ENCODE assay signal across 21 mouse cellular contexts in the genomic region with DNA sequence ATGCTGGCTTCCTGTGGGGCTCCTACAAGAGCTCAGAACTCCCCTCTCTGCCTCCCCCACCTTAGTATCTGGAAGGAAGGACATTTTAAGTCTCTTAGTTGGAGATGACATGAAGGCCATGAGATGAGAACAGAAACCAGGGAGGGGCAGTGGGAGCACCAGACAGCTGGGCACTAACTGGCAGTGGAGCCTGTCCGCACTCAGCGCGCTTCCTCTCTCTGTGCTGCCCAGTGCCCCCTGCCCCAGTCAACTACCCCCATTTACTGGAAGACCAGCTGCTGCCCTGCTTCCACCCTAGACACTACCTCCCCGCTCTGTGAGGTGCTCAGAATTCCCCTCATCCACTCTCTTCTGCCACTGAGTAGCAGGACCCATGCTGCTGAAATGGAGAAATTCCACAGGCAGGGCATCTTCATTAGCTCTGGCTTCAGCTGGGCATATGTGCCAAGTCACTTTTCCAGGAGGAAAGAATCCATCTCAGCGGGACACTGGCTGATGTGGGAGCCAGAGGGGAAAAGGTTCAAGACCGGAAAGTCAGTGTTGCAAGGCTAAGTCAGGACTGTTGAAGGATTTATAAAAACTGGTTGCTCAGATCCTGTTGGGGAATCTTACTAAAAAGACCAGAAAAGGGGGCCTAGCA.
DNase-seq lines count a peak whose midpoint lies in the region; ATAC-seq and TF ChIP-seq lines count a peak whose summit lies in the region.
"Had no signal": no experiment of that assay in that cellular context is flagged by ENCODE, and none has a peak within 500 bp of the region (broad histone marks: within the 10 kb centered on the region; RNA-seq: fewer than 3 reads in every experiment).

No protein-coding gene starts in this region.

- no peak overlapping the region for H3K4me3 ChIP-seq in forebrain, embryonic 12.5 days (replicated peaks)
- no peak overlapping the region for H3K4me3 ChIP-seq in forebrain, postnatal 0 days (ENCODE audit: low read depth, low read length)
- H3K4me3 ChIP-seq in layer of hippocampus, adult 2 months: no peak overlapping the region
- H3K4me3 ChIP-seq: heart, adult 2 months; heart, embryonic 15.5 days; liver, embryonic 13.5 days; lung, embryonic 15.5 days; midbrain, embryonic 15.5 days had no signal

- 0 out of 2 replicates have a peak overlapping the region, but pooled peaks have one; percentile 25 for H3K27ac ChIP-seq in forebrain, embryonic 12.5 days
- H3K27ac ChIP-seq in forebrain, postnatal 0 days (ENCODE audit: low read depth, low read length): no peak overlapping the region
- peak overlapping the region; percentile 29; the same call in 1 of the 2 replicates for H3K27ac ChIP-seq in layer of hippocampus, adult 2 months
- H3K27ac ChIP-seq: heart, adult 2 months; heart, embryonic 15.5 days; liver, embryonic 13.5 days; lung, embryonic 15.5 days; macrophage; midbrain, embryonic 15.5 days had no signal

- no peaks in the 10 kb centered on the region for H3K9me3 ChIP-seq in forebrain, embryonic 12.5 days
- no peaks in the 10 kb centered on the region for H3K9me3 ChIP-seq in forebrain, postnatal 0 days (ENCODE audit: low read length)
- H3K9me3 ChIP-seq: heart, embryonic 15.5 days; liver, embryonic 13.5 days; lung, embryonic 15.5 days; midbrain, embryonic 15.5 days had no signal

- no peak overlapping the region for H3K4me2 ChIP-seq in forebrain, embryonic 12.5 days
- H3K4me2 ChIP-seq in forebrain, postnatal 0 days (ENCODE audit: low read depth): no peak overlapping the region
- H3K4me2 ChIP-seq: heart, embryonic 15.5 days; liver, embryonic 13.5 days; lung, embryonic 15.5 days; midbrain, embryonic 15.5 days had no signal

- no peak for ATAC-seq in forebrain, embryonic 12.5 days (ENCODE audit: low FRiP score)
- no peak for ATAC-seq in forebrain, postnatal 0 days
- peak; percentile 31; the same call in 1 of the 2 replicates for ATAC-seq in common myeloid progenitor, adult 5-6 weeks (replicated peaks; ENCODE audit: low read depth, poor library complexity, severe bottlenecking)
- no peak for ATAC-seq in frontal cortex, adult (ENCODE audit: low TSS enrichment)
- ATAC-seq: midbrain, embryonic 15.5 days had no signal

- H3K27me3 ChIP-seq in forebrain, embryonic 12.5 days: no peaks in the 10 kb centered on the region
- H3K27me3 ChIP-seq in forebrain, postnatal 0 days (ENCODE audit: insufficient read depth, low read length): no peaks in the 10 kb centered on the region
- H3K27me3 ChIP-seq: heart, embryonic 15.5 days; liver, embryonic 13.5 days; lung, embryonic 15.5 days; midbrain, embryonic 15.5 days had no signal

- WGBS in forebrain, embryonic 12.5 days: 90% methylated on average over 6 of the region's 6 CpGs
- whole genome bisulfite sequencing in forebrain, postnatal 0 days: 79% methylated on average over 6 of the region's 6 CpGs

- H3K36me3 ChIP-seq in forebrain, embryonic 12.5 days (replicated peaks): no peaks in the 10 kb centered on the region
- H3K36me3 ChIP-seq in forebrain, postnatal 0 days (ENCODE audit: insufficient read depth): no peaks in the 10 kb centered on the region
- H3K36me3 ChIP-seq: heart, embryonic 15.5 days; liver, embryonic 13.5 days; lung, embryonic 15.5 days; midbrain, embryonic 15.5 days had no signal

- TF ChIP-seq CTCF in forebrain, postnatal 0 days (IDR thresholded peaks at IDR 0.05; ENCODE audit: low read depth): no peak
- no peak for TF ChIP-seq CTCF in layer of hippocampus, adult 2 months (conservative IDR thresholded peaks at IDR 0.05)

- no peak for DNase-seq in forebrain, postnatal 0 days
- DNase-seq in layer of hippocampus, adult 2 months (ENCODE audit: low spot score in 2 of 2): no peak
- DNase-seq in layer of hippocampus, adult 11-12 months (ENCODE audit: low spot score): no peak
- DNase-seq in Muller cell, postnatal 12 days (ENCODE audit: inconsistent ontology term): peak; percentile 60
- no peak for DNase-seq in thymus, postnatal 25 days
- DNase-seq: adrenal gland, adult 2 months; cerebellum, adult 11 months; gastrocnemius, postnatal 10 days; heart, adult 2 months; heart, postnatal 4 days; kidney, adult 9 months; kidney, postnatal 36 days; liver, embryonic 13.5 days; retina, postnatal 1 day had no signal

- peaks cover 96% of the 10 kb centered on the region for H3K4me1 ChIP-seq in forebrain, embryonic 12.5 days
- H3K4me1 ChIP-seq in forebrain, postnatal 0 days (ENCODE audit: insufficient read depth): peaks cover 3% of the 10 kb centered on the region; the same call in 1 of the 2 replicates

- no peak overlapping the region for H3K9ac ChIP-seq in forebrain, embryonic 12.5 days
- H3K9ac ChIP-seq in forebrain, postnatal 0 days: no peak overlapping the region
- H3K9ac ChIP-seq: heart, embryonic 15.5 days; liver, embryonic 13.5 days; lung, embryonic 15.5 days; midbrain, embryonic 15.5 days had no signal
